Mouse (Mus musculus) limb, embryonic 13.5 days (tissue): ENCODE measurements around the gene Crybg1. TPM values are rescaled to one million over a fixed set of nuclear protein-coding genes. Genes with fewer than 3 reads are reported as not detected.
A peak's percentile ranks its signal among the peaks of the same experiment; 100 is the strongest.

Experiments
- ATAC-seq: fragments of 200-750 bp; cut with Nextera tagmentation; 2 replicates; pipeline ENCODE4 v1.8.0; 2017; ENCODE audit warnings: low read depth, moderate number of reproducible peaks, moderate TSS enrichment; ENCODE audit not compliant: low FRiP score
- H3K27ac ChIP-seq: fragments of 300-500 bp; sonication (generic); 2 replicates; pipeline ENCODE4 v1.5.1; 2015; ENCODE audit warnings: inconsistent platforms, mild to moderate bottlenecking, moderate library complexity
- H3K27me3 ChIP-seq: fragments of 300-500 bp; sonication (generic); 2 replicates; pipeline ENCODE4 v1.6.1; 2015; ENCODE audit warnings: mild to moderate bottlenecking, inconsistent platforms
- H3K36me3 ChIP-seq: fragments of 300-500 bp; sonication (generic); 2 replicates; pipeline ENCODE4 v1.6.1; 2015; ENCODE audit warnings: inconsistent platforms, mild to moderate bottlenecking, moderate library complexity
- H3K4me1 ChIP-seq: fragments of 300-500 bp; sonication (generic); 2 replicates; pipeline ENCODE4 v1.6.1; 2015; ENCODE audit warnings: inconsistent platforms
- H3K4me2 ChIP-seq: fragments of 300-500 bp; sonication (generic); replicated peaks from 2 replicates; pipeline ENCODE4 v1.6.1; 2015; ENCODE audit warnings: inconsistent platforms, mild to moderate bottlenecking, moderate library complexity
- H3K4me3 ChIP-seq: fragments of 300-500 bp; sonication (generic); 2 replicates; pipeline ENCODE4 v1.5.1; 2015; ENCODE audit warnings: moderate library complexity, mild to moderate bottlenecking, inconsistent platforms
- H3K9ac ChIP-seq: fragments of 300-500 bp; sonication (generic); 2 replicates; pipeline ENCODE4 v1.6.1; 2015; ENCODE audit warnings: mild to moderate bottlenecking, inconsistent platforms
- H3K9me3 ChIP-seq: fragments of 300-500 bp; sonication (generic); 2 replicates; pipeline ENCODE4 v1.6.1; 2016; ENCODE audit warnings: inconsistent platforms
- WGBS: fragments of 180-500 bp; shearing (Covaris S2); methylation state at CpG from one replicate; pipeline ENCODE4 v1.1.7; 2015; 5-methylcytosine and 5-hydroxymethylcytosine counted together
- polyA plus RNA-seq: library from polyadenylated mRNA; unstranded; fragments of >200 nt; fragmentation: Nextera tagmentation; extraction: Ambion mirVana; gene quantifications from 2 replicates; pipeline ENCODE4 v1.2.1, GENCODE M21; 2015

Crybg1 gene
- polyA plus RNA-seq, 1 experiment from 2014 or later, result 1.0 TPM

DNA sequence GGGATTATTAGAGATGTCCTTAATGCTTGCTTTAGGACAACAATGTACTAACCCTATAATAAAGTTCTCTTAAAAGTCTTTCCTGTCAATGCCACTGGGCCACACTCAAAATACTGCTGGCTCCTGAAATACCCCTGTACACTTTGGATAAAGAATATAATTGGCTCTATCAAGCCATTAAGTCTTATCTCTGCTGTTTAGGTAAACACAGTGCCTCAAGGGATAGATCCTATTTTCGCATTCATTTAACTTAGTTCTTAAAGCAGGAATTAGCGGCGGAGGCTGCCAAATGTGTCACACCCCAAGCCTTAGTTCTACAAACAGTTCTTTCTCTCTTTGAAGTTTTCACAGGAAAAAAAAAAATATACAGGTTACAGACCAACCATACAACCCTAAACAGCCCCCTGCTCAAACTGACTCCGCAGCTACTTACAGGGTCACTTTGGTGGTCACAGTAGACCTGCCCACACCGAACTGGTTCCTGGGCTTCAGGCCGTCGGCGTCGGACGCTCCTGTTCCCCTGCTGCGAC is 145.6 kb downstream of the Crybg1 start:
- no peak for ATAC-seq
- peak overlapping the region; percentile 65 for H3K9ac ChIP-seq
- WGBS, result 3% methylated on average over 11 of the region's 11 CpGs
- peak overlapping the region; percentile 65 for H3K4me3 ChIP-seq
- H3K9me3 ChIP-seq, result no peaks in the 10 kb centered on the region
- peaks cover 50% of the 10 kb centered on the region for H3K4me1 ChIP-seq
- H3K36me3 ChIP-seq, result no peaks in the 10 kb centered on the region
- no peak overlapping the region for H3K27ac ChIP-seq
- H3K4me2 ChIP-seq, result peak overlapping the region; percentile 79
- H3K27me3 ChIP-seq, result peaks cover 60% of the 10 kb centered on the region

DNA sequence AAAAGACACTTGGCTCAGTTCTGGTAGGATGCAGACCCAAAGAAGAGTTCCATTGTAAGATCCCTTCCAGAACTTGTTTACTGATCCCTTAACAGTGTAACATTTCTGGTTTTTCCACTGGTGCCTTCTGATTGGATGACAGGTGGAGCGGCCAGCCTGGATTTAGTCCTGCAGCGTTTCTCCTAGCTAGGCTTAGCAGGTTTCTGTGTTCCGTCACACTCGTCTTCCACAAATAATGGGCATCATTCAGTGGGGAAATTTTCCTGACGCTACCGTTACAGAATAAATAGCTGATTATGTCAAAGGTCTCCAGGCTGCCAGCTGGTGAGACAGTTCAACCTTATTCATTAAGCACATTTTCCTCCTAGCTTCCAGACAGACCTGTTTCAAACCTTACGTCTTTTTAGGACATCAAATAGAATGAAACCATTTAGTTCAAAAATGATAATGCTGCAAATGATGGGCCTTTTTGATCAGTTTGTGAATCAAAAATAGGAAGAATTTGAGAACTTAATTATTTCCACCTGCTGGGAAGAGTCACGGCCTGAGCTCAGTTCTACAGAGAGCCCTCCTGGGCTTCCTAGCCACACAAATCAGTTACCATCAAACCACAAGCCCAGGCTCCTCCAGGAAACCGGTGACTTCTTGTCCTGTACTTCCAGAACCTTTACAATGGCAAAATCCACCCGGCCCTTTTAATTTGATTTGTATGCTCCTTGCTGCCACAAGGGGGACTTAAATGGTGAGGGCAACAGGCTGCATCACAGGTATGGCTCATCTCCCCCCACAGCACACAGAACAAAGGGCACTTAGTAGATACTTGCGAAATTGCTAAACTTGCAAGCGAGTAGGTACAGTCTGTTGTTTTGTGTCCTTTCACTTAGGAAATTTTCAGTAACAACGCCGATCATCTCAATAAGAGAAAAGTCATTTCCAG is 146.4 kb downstream of the Crybg1 start:
- WGBS, result 12% methylated on average over 14 of the region's 14 CpGs
- Histone ChIP-seq H3K27me3 (peaks cover 61% of the 10 kb centered on the region), H3K4me1 (peaks cover 50% of the 10 kb centered on the region), H3K27ac (no peak overlapping the region), H3K4me3 (peak overlapping the region; percentile 19; the same call in 1 of the 2 replicates), H3K4me2 (peak overlapping the region; percentile 79; the same call in 1 of the 2 replicates), H3K9me3 (no peaks in the 10 kb centered on the region), H3K9ac (no peak overlapping the region), H3K36me3 (no peaks in the 10 kb centered on the region)
- ATAC-seq, result no peak

DNA sequence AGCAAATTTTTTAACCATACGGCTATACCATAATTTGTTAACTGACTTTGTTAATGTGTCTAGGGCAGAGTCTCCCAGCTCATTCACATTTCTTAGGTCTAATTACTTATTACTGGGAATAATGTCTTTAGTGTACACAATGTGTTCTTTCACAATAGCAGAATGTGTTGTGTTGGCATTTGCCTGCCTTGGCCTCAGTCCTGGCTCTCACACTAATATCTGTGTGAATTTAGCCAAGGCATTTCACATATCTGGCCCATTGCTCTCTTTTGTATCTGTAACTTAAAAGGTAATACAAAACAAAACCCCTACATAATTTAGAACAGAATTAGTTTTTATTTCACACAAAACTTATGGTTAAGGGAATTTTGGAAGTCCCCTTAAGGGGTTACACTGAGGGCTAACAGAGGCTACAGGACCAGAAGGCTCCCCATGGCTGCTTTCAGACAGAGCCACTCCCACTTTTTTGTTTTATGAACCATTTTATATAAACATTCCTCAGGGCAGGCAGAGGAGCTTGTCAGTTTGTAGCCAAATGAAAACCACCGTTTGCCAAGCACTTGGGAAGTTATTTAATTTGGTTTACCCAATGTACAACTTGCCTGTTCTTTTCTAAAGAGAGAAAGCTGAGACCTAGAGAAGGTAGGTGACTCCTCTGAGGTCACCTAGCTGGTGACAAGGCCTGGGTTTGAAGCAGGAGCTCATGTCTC is 148.3 kb downstream of the Crybg1 start:
- H3K4me3 ChIP-seq, result no peak overlapping the region
- no peak for ATAC-seq
- H3K4me1 ChIP-seq, result peaks cover 39% of the 10 kb centered on the region
- no peak overlapping the region for H3K9ac ChIP-seq
- no peaks in the 10 kb centered on the region for H3K9me3 ChIP-seq
- WGBS, result 45% methylated on average over 2 of the region's 2 CpGs
- peak overlapping the region; percentile 19 for H3K4me2 ChIP-seq
- H3K27ac ChIP-seq, result no peak overlapping the region
- H3K36me3 ChIP-seq, result no peaks in the 10 kb centered on the region
- H3K27me3 ChIP-seq, result peaks cover 45% of the 10 kb centered on the region

DNA sequence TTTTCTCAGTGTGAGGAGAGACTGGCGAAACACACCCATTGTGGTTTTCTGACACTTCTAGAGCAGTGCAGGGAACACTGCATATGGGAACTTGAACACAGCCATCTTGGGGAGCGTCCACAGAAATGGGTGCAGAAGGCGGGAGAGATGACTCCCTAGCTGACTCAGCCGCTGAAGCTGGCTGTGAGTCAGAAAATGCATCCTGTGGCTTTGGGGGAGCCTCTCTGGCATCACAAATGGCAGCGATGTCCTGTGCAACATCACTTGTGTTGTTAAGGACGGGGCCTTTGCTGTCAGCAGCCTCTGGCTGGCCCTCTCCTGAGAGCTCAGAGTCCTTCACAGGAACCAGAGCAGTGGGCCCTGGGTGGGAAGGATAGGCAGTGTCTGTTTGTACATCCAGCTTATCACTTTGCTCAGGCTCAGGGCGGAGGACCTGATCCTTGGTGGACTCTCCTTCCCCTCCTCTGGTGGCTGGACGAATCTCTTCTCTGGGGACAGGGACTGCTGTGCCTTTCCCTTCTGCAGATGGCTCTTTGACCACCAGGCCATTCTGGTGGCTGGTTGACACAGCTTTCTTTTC is 150.1 kb downstream of the Crybg1 start:
- no peak overlapping the region for H3K9ac ChIP-seq
- H3K4me3 ChIP-seq, result no peak overlapping the region
- 79% methylated on average over 8 of the region's 8 CpGs for WGBS
- H3K27ac ChIP-seq, result no peak overlapping the region
- no peak overlapping the region for H3K4me2 ChIP-seq
- peaks cover 28% of the 10 kb centered on the region for H3K27me3 ChIP-seq
- H3K9me3 ChIP-seq, result no peaks in the 10 kb centered on the region
- H3K4me1 ChIP-seq, result peaks cover 30% of the 10 kb centered on the region
- no peaks in the 10 kb centered on the region for H3K36me3 ChIP-seq
- no peak for ATAC-seq

- WGBS, result 67% methylated on average over 9 of the region's 9 CpGs
- Histone ChIP-seq H3K9me3 (no peaks in the 10 kb centered on the region), H3K9ac (no peak overlapping the region), H3K4me3 (no peak overlapping the region), H3K27me3 (peaks cover 22% of the 10 kb centered on the region), H3K36me3 (no peaks in the 10 kb centered on the region), H3K27ac (no peak overlapping the region), H3K4me1 (peaks cover 24% of the 10 kb centered on the region), H3K4me2 (no peak overlapping the region)
- ATAC-seq, result no peak
Measured at GRCm38 (mm10) chr10:43998023-43998422, 150.6 kb downstream of the Crybg1 start.

DNA sequence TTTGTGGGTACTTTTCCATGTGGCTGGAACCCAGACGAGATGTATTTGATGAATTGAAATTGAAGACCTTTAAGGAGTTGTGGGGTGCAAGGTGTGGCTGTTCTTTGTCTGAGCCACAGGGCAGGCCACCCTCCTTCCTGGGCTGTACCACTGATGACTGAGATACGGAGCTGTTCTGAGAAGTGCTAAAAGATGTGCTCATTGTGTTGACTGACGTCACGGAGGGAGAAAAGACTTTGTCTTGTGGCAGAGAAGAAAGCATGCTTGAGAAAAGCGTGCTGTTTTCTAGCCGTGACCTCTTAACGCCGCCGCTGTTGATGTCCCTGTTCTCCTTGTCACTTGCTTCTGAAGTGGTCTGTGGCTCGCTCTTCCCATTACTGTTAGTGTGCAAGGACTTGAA is 151.4 kb downstream of the Crybg1 start:
- H3K27me3 ChIP-seq, result peaks cover 14% of the 10 kb centered on the region
- no peaks in the 10 kb centered on the region for H3K36me3 ChIP-seq
- ATAC-seq, result no peak
- H3K4me1 ChIP-seq, result peaks cover 20% of the 10 kb centered on the region
- no peak overlapping the region for H3K27ac ChIP-seq
- no peak overlapping the region for H3K9ac ChIP-seq
- no peak overlapping the region for H3K4me2 ChIP-seq
- H3K9me3 ChIP-seq, result no peaks in the 10 kb centered on the region
- no peak overlapping the region for H3K4me3 ChIP-seq
- 86% methylated on average over 10 of the region's 10 CpGs for WGBS

DNA sequence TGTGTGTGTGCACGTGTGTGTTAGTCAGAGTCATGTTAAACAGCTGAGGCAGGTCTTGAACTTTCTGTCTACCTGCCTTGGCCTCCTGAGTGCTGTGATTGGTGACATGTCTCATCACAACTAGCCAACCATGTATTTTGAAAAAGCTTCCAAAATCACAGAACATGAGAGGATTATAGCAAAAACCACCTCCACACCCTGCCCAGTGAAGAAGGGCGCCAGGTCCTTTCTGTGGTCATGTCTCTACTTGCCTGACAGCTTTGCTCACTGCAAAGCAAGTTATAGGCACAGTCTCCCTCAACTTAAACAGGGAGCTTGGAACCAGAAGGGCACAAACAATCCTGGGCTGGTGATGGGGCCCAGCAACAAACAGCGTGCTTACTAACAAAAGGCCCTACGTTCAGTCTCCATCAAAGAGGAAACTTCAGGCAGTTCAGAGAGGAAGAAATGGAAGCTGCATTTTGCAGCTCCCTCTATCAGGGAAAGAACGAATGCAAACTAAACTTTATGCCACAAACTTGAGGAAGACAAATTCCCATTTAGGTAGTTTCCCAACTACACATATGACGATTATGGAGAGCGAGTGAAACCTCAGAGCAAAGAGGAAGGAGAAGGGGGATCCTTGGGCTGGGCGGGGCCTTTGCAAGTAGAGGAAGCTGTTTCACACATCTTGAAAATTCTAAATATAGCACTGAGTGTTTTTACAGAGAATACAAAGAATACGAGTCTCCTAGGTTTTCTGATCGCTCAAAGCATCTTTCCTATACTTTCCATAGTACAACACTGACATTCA is 152.6 kb downstream of the Crybg1 start:
- Histone ChIP-seq H3K36me3 (no peaks in the 10 kb centered on the region), H3K9ac (no peak overlapping the region), H3K27me3 (peaks cover 2% of the 10 kb centered on the region; the same call in 1 of the 2 replicates), H3K4me2 (no peak overlapping the region), H3K9me3 (no peaks in the 10 kb centered on the region), H3K4me3 (no peak overlapping the region), H3K27ac (no peak overlapping the region), H3K4me1 (peaks cover 15% of the 10 kb centered on the region)
- 77% methylated on average over 10 of the region's 10 CpGs for WGBS
- no peak for ATAC-seq

GRCm38 (mm10) chr10:43993198-43993597 is 155.5 kb downstream of the Crybg1 start:
- H3K4me3 ChIP-seq, result no peak overlapping the region
- no peaks in the 10 kb centered on the region for H3K36me3 ChIP-seq
- no peak overlapping the region for H3K9ac ChIP-seq
- peaks cover 2% of the 10 kb centered on the region; the same call in 1 of the 2 replicates for H3K27me3 ChIP-seq
- WGBS, result 45% methylated on average over 6 of the region's 6 CpGs
- H3K4me1 ChIP-seq, result no peaks in the 10 kb centered on the region
- ATAC-seq, result no peak
- H3K9me3 ChIP-seq, result no peaks in the 10 kb centered on the region
- H3K4me2 ChIP-seq, result no peak overlapping the region
- no peak overlapping the region for H3K27ac ChIP-seq

DNA sequence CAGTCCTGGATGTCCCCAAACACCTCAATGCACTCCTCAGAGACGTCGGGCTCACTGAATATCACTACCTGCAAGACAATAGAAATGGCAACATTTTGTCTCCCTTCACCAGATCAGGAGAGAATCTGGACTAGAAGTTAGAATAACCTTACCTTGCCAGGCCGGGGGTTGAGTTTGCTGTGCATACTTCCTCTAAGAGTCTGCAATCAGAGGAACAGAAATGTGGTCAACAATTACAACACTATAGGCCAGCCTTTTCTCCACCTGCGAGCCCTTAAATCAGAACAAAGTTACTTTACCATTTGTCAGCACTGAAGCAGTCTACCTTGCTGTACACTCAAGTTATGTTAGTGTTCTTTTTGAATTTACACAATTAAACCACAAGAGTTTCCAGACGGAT is 156.1 kb downstream of the Crybg1 start:
- Histone ChIP-seq H3K9ac (no peak overlapping the region), H3K4me3 (no peak overlapping the region), H3K9me3 (no peaks in the 10 kb centered on the region), H3K27ac (no peak overlapping the region), H3K4me1 (no peaks in the 10 kb centered on the region), H3K4me2 (no peak overlapping the region), H3K36me3 (no peaks in the 10 kb centered on the region), H3K27me3 (no peaks in the 10 kb centered on the region)
- ATAC-seq, result no peak
- WGBS, result 85% methylated on average over 5 of the region's 5 CpGs

- H3K27me3 ChIP-seq, result no peaks in the 10 kb centered on the region
- H3K9me3 ChIP-seq, result no peaks in the 10 kb centered on the region
- H3K36me3 ChIP-seq, result no peaks in the 10 kb centered on the region
- WGBS, result 86% methylated on average over 5 of the region's 5 CpGs
- H3K4me2 ChIP-seq, result no peak overlapping the region
- H3K9ac ChIP-seq, result no peak overlapping the region
- H3K4me3 ChIP-seq, result no peak overlapping the region
- no peak for ATAC-seq
- no peak overlapping the region for H3K27ac ChIP-seq
- H3K4me1 ChIP-seq, result no peaks in the 10 kb centered on the region
Measured at GRCm38 (mm10) chr10:43991268-43991667, 157.4 kb downstream of the Crybg1 start.

DNA sequence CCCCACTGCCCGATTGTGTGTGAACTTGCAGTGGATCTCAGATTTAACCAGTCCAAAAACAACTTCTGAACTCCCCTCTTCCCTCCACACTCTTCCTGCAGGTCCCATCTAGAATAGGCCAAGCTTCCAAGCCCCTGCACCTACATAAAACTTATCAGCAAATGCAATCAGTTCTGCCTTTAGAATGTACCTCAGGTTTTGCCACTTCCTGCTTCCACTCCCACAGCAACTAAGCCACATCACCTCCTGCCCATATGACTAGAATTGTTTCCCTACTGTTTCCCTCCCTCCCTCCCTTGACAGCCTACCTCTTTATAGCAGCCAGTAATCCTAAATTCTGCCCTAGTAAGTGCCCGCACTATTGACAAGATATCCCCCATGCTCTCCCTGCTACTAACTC is 164.8 kb downstream of the Crybg1 start:
- WGBS, result 88% methylated on average over 2 of the region's 2 CpGs
- H3K27ac ChIP-seq, result no peak overlapping the region
- H3K9ac ChIP-seq, result no peak overlapping the region
- no peak overlapping the region for H3K4me2 ChIP-seq
- no peaks in the 10 kb centered on the region for H3K9me3 ChIP-seq
- no peaks in the 10 kb centered on the region for H3K27me3 ChIP-seq
- no peaks in the 10 kb centered on the region for H3K36me3 ChIP-seq
- H3K4me3 ChIP-seq, result no peak overlapping the region
- ATAC-seq, result no peak
- no peaks in the 10 kb centered on the region for H3K4me1 ChIP-seq
